ENCODE assay signal across 13 mouse cellular contexts in the genomic region with DNA sequence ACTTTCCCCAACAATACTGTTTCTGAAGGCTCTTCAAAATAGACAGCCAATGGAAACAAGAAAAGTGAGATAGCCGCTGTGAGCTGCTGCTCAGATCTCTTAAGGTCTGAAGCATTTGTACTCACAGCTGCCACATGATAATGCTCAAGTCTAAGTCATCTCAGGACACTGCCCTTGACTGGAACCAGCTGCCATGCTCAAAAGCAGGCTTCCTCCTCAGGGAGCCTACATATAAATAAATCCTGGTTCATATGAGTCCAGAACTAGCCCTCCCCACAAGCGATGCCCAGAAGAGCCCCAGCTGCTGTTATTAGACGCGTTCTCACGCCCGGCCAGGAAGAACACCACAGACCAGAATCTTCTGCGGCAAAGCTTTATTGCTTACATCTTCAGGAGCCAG.
DNase-seq lines count a peak whose midpoint lies in the region; ATAC-seq and TF ChIP-seq lines count a peak whose summit lies in the region.
"Had no signal": no experiment of that assay in that cellular context is flagged by ENCODE, and none has a peak within 500 bp of the region (broad histone marks: within the 10 kb centered on the region; RNA-seq: fewer than 3 reads in every experiment).

No protein-coding gene starts in this region.

- H3K9me3 ChIP-seq in kidney, embryonic 14.5 days (ENCODE audit: control insufficient read depth, low read length): no peaks in the 10 kb centered on the region
- no peaks in the 10 kb centered on the region for H3K9me3 ChIP-seq in lung, postnatal 0 days (ENCODE audit: low read length)
- H3K9me3 ChIP-seq: neural tube, embryonic 15.5 days had no signal

- H3K36me3 ChIP-seq in kidney, embryonic 14.5 days (ENCODE audit: control insufficient read depth, insufficient read depth, low read length): no peaks in the 10 kb centered on the region
- no peaks in the 10 kb centered on the region for H3K36me3 ChIP-seq in lung, postnatal 0 days (ENCODE audit: insufficient read depth, low read length)
- H3K36me3 ChIP-seq: neural tube, embryonic 15.5 days had no signal

- H3K27ac ChIP-seq in kidney, embryonic 14.5 days (ENCODE audit: low read depth, low read length): no peak overlapping the region
- H3K27ac ChIP-seq in lung, postnatal 0 days (ENCODE audit: low read length): 0 out of 2 replicates have a peak overlapping the region, but pooled peaks have one; percentile 20
- H3K27ac ChIP-seq in cerebellum, adult 2 months (ENCODE audit: insufficient read depth, low read length): no peak overlapping the region
- no peak overlapping the region for H3K27ac ChIP-seq in gastrocnemius, adult 2 months
- H3K27ac ChIP-seq: hindbrain, postnatal 0 days; neural tube, embryonic 15.5 days had no signal

- H3K4me1 ChIP-seq in kidney, embryonic 14.5 days (ENCODE audit: control insufficient read depth, insufficient read depth, low read length): no peaks in the 10 kb centered on the region
- H3K4me1 ChIP-seq in lung, postnatal 0 days (ENCODE audit: insufficient read depth, low read depth, low read length): no peaks in the 10 kb centered on the region
- H3K4me1 ChIP-seq in cerebellum, adult 2 months (ENCODE audit: control insufficient read depth, insufficient read depth, low read length): no peaks in the 10 kb centered on the region

- no peak for TF ChIP-seq POLR2A in cerebellum, adult 2 months (IDR thresholded peaks at IDR 0.05; ENCODE audit: borderline replicate concordance, insufficient read depth, low read length)

- no peak for TF ChIP-seq CTCF in lung, postnatal 0 days (IDR thresholded peaks at IDR 0.05)
- TF ChIP-seq CTCF in cerebellum, adult 2 months (IDR thresholded peaks at IDR 0.05; ENCODE audit: borderline replicate concordance, insufficient read depth, low read depth, low read length): no peak
- no peak for TF ChIP-seq CTCF in gastrocnemius, adult 2 months (IDR thresholded peaks at IDR 0.05)

- no peak overlapping the region for H3K4me3 ChIP-seq in kidney, embryonic 14.5 days (ENCODE audit: low read length)
- no peak overlapping the region for H3K4me3 ChIP-seq in lung, postnatal 0 days (ENCODE audit: low read depth, low read length)
- no peak overlapping the region for H3K4me3 ChIP-seq in cerebellum, adult 2 months (replicated peaks; ENCODE audit: insufficient read depth, low read depth, low read length)
- no peak overlapping the region for H3K4me3 ChIP-seq in gastrocnemius, adult 2 months
- H3K4me3 ChIP-seq: neural tube, embryonic 15.5 days had no signal

- H3K27me3 ChIP-seq in kidney, embryonic 14.5 days (ENCODE audit: control insufficient read depth, insufficient read depth, low read length): no peaks in the 10 kb centered on the region
- no peaks in the 10 kb centered on the region for H3K27me3 ChIP-seq in lung, postnatal 0 days (replicated peaks; ENCODE audit: insufficient read depth, low read length)
- H3K27me3 ChIP-seq in cerebellum, adult 2 months (ENCODE audit: control insufficient read depth, insufficient read depth, low read length): no peaks in the 10 kb centered on the region
- H3K27me3 ChIP-seq: neural tube, embryonic 15.5 days had no signal

- intact Hi-C loops in gastrocnemius, adult 2 months (cut with DNase I): no loop called here

- peak; percentile 64; the same call in 1 of the 2 replicates for ATAC-seq in kidney, embryonic 14.5 days (ENCODE audit: low FRiP score, low TSS enrichment)
- peak; percentile 95 for ATAC-seq in lung, postnatal 0 days
- ATAC-seq: CD4-positive, CD25-positive, alpha-beta regulatory T cell, adult 4 months; forebrain, embryonic 16.5 days; hindbrain, postnatal 0 days had no signal

- WGBS in kidney, embryonic 14.5 days: 77% methylated on average over 6 of the region's 7 CpGs
- WGBS in lung, postnatal 0 days: 81% methylated on average over 7 of the region's 7 CpGs
- WGBS in cerebellum, adult 2 months: 95% methylated on average over 7 of the region's 7 CpGs

- peak; percentile 14 for DNase-seq in urinary bladder, postnatal 14 days (ENCODE audit: low spot score)
- no peak for DNase-seq in urinary bladder, adult 18-20 months (ENCODE audit: low spot score in 2 of 2)
- peak; percentile 72 for DNase-seq in lung, postnatal 0 days (ENCODE audit: low spot score)
- DNase-seq in cerebellum, adult 2 months: no peak
- DNase-seq in right cerebral cortex, adult 18-20 months: no peak
- no peak for DNase-seq in urinary bladder, adult 2 months (ENCODE audit: low spot score)
- DNase-seq in gastrocnemius, adult 2 months: no peak
- DNase-seq: cerebellum, postnatal 36 days had no signal

- no peak overlapping the region for H3K9ac ChIP-seq in kidney, embryonic 14.5 days (ENCODE audit: low read depth, low read length)
- H3K9ac ChIP-seq in lung, postnatal 0 days (replicated peaks; ENCODE audit: low read depth): no peak overlapping the region
- H3K9ac ChIP-seq: neural tube, embryonic 15.5 days had no signal

- no peak overlapping the region for H3K4me2 ChIP-seq in kidney, embryonic 14.5 days (replicated peaks; ENCODE audit: low read depth, low read length)
- no peak overlapping the region for H3K4me2 ChIP-seq in lung, postnatal 0 days (replicated peaks; ENCODE audit: low read depth, low read length)
- H3K4me2 ChIP-seq: neural tube, embryonic 15.5 days had no signal

- TF ChIP-seq EP300 in lung, postnatal 0 days (IDR thresholded peaks at IDR 0.05): no peak

Comparison
In these comparisons a context has a peak if more than half of its experiments do, and no peak if none do; other contexts are left out.
1. DNase-seq: peak in urinary bladder, postnatal 14 days (single experiment) and lung, postnatal 0 days (single experiment); none in urinary bladder, adult 18-20 months (0 of 2), cerebellum, adult 2 months (0 of 2), right cerebral cortex, adult 18-20 months (single experiment), urinary bladder, adult 2 months (single experiment) and gastrocnemius, adult 2 months (single experiment).